Mouse (Mus musculus) brain, embryonic 14.5 days (tissue): ENCODE results near the gene Nfkbia. TPM values are rescaled to one million over a fixed set of nuclear protein-coding genes. Genes with fewer than 3 reads are reported as not detected.

Source experiments
- DNase-seq: peaks from one replicate; pipeline ENCODE4 v3.0.0-alpha.2; 2011; ENCODE audit warnings: low read depth
- CTCF ChIP-seq: fragments of 200-500 bp; IDR thresholded peaks from 2 replicates; pipeline ENCODE4 v1.5.1; 2012; ENCODE audit warnings: inconsistent platforms, mild to moderate bottlenecking, moderate library complexity, borderline replicate concordance; ENCODE audit not compliant: insufficient read depth, insufficient read length; ENCODE audit errors: extremely low read depth
- POLR2A ChIP-seq: fragments of 200-500 bp; IDR thresholded peaks from 2 replicates; pipeline ENCODE4 v1.6.1; 2012; ENCODE audit warnings: mild to moderate bottlenecking, inconsistent platforms, borderline replicate concordance; ENCODE audit not compliant: poor library complexity, insufficient read depth, insufficient read length, severe bottlenecking; ENCODE audit errors: extremely low read depth
- polyA plus RNA-seq: library from polyadenylated mRNA; depleted of rRNA; stranded (reverse); fragments of >200 nt; gene quantifications from 2 replicates; pipeline ENCODE4 v1.2.3, GENCODE M21; 2012

Nfkbia gene
- polyA plus RNA-seq, 1 experiment, result 41.0 TPM

GRCm38 (mm10) chr12:55499031-55499430 lies 6.6 kb upstream of the Nfkbia start:
- DNase-seq, result peak; percentile 86
- peak; percentile 99 for TF ChIP-seq CTCF
- TF ChIP-seq POLR2A, result no peak

GRCm38 (mm10) chr12:55497737-55498136 lies 5.3 kb upstream of the Nfkbia start:
- no peak for TF ChIP-seq POLR2A
- TF ChIP-seq CTCF, result no peak
- no peak for DNase-seq

GRCm38 (mm10) chr12:55495902-55496605 lies 3.6 kb upstream of the Nfkbia start:
- no peak for TF ChIP-seq CTCF
- no peak for TF ChIP-seq POLR2A
- no peak for DNase-seq

GRCm38 (mm10) chr12:55495114-55495901 lies 2.9 kb upstream of the Nfkbia start:
- peak; percentile 84 for DNase-seq
- peak; percentile 79 for TF ChIP-seq CTCF
- no peak for TF ChIP-seq POLR2A

GRCm38 (mm10) chr12:55493381-55493780 lies 934 bp upstream of the Nfkbia start:
- TF ChIP-seq POLR2A, result no peak
- TF ChIP-seq CTCF, result no peak
- no peak for DNase-seq

- TF ChIP-seq POLR2A, result no peak
- TF ChIP-seq CTCF, result no peak
- no peak for DNase-seq
Measured at GRCm38 (mm10) chr12:55492941-55493340, 494 bp upstream of the Nfkbia start.

- peak; percentile 92 for DNase-seq
- TF ChIP-seq POLR2A (0 out of 2 replicates have a peak, but pooled peaks have one; percentile 12), CTCF (peak; percentile 39; the same call in 1 of the 2 replicates)
Measured at GRCm38 (mm10) chr12:55491516-55492183, 797 bp downstream of the Nfkbia start.

GRCm38 (mm10) chr12:55490722-55491449 lies 1.6 kb downstream of the Nfkbia start:
- DNase-seq, result no peak
- TF ChIP-seq POLR2A (no peak), CTCF (no peak)

GRCm38 (mm10) chr12:55489986-55490721 lies 2.3 kb downstream of the Nfkbia start:
- TF ChIP-seq POLR2A (no peak), CTCF (no peak)
- no peak for DNase-seq
